Mouse (Mus musculus) brain, embryonic 14.5 days (tissue): ENCODE data around the gene Tnfrsf25.

Experiments used
- CTCF ChIP-seq: fragments of 200-500 bp; IDR thresholded peaks from 2 replicates; pipeline ENCODE4 v1.5.1; 2012; ENCODE audit warnings: inconsistent platforms, mild to moderate bottlenecking, moderate library complexity, borderline replicate concordance; ENCODE audit not compliant: insufficient read depth, insufficient read length; ENCODE audit errors: extremely low read depth
- POLR2A ChIP-seq: fragments of 200-500 bp; IDR thresholded peaks from 2 replicates; pipeline ENCODE4 v1.6.1; 2012; ENCODE audit warnings: mild to moderate bottlenecking, inconsistent platforms, borderline replicate concordance; ENCODE audit not compliant: poor library complexity, insufficient read depth, insufficient read length, severe bottlenecking; ENCODE audit errors: extremely low read depth

GRCm38 (mm10) chr4:152100541-152100940 lies 15.2 kb upstream of the Tnfrsf25 start:
- TF ChIP-seq POLR2A: no peak
- no peak for TF ChIP-seq CTCF
